Mouse (Mus musculus): ENCODE measurements around the gene Cavin4. TPM values are rescaled to one million over a fixed set of nuclear protein-coding genes. Genes with fewer than 3 reads are reported as not detected.
"Not testable (repeated sequence)": the region's sequence is repeated elsewhere in the genome, so short reads cannot be mapped to it uniquely, and the experiment has no call there.

The Cavin4 gene
- total and polyA plus RNA-seq, 2 experiments from 2014 or later = 0.79 to 1.4 TPM

GRCm38 (mm10) chr4:48674412-48674811 is 11.1 kb downstream of the Cavin4 start:
- Histone ChIP-seq H3K4me3 (ENCODE audit: low read depth, low read length) (no peak overlapping the region), H3K9me3 (ENCODE audit: low read length) (no peaks in the 10 kb centered on the region), H3K9ac (replicated peaks; ENCODE audit: low read length, poor library complexity, severe bottlenecking) (no peak overlapping the region), H3K36me3 (ENCODE audit: insufficient read depth, low read length) (peaks cover 28% of the 10 kb centered on the region), H3K4me1 (ENCODE audit: insufficient read depth, low read length) (no peaks in the 10 kb centered on the region), H3K4me2 (ENCODE audit: low read depth, low read length, poor library complexity, severe bottlenecking) (no peak overlapping the region), H3K27me3 (ENCODE audit: insufficient read depth, low read length) (no peaks in the 10 kb centered on the region), H3K27ac (ENCODE audit: low read depth, low read length) (no peak overlapping the region)
- ATAC-seq (ENCODE audit: low FRiP score) (no peak), DNase-seq (ENCODE audit: low spot score) (no peak)
- TF ChIP-seq CTCF (IDR thresholded peaks at IDR 0.05) = no peak
- 92% methylated on average over 7 of the region's 7 CpGs for WGBS

- no peak for TF ChIP-seq CTCF (IDR thresholded peaks at IDR 0.05)
- Histone ChIP-seq H3K9me3 (ENCODE audit: low read length) (no peaks in the 10 kb centered on the region), H3K27ac (ENCODE audit: low read depth, low read length) (no peak overlapping the region), H3K27me3 (ENCODE audit: insufficient read depth, low read length) (no peaks in the 10 kb centered on the region), H3K4me2 (ENCODE audit: low read depth, low read length, poor library complexity, severe bottlenecking) (no peak overlapping the region), H3K4me3 (ENCODE audit: low read depth, low read length) (no peak overlapping the region), H3K9ac (replicated peaks; ENCODE audit: low read length, poor library complexity, severe bottlenecking) (no peak overlapping the region), H3K4me1 (ENCODE audit: insufficient read depth, low read length) (no peaks in the 10 kb centered on the region), H3K36me3 (ENCODE audit: insufficient read depth, low read length) (peaks cover 22% of the 10 kb centered on the region)
- ATAC-seq (ENCODE audit: low FRiP score) (no peak), DNase-seq (ENCODE audit: low spot score) (no peak)
- 85% methylated on average over 13 of the region's 13 CpGs for WGBS
Observed at GRCm38 (mm10) chr4:48676570-48677185, 13.4 kb downstream of the Cavin4 start.

GRCm38 (mm10) chr4:48677276-48677675 is 14.0 kb downstream of the Cavin4 start:
- 95% methylated on average over 8 of the region's 8 CpGs for WGBS
- Histone ChIP-seq H3K4me2 (ENCODE audit: low read depth, low read length, poor library complexity, severe bottlenecking) (no peak overlapping the region), H3K36me3 (ENCODE audit: insufficient read depth, low read length) (peaks cover 17% of the 10 kb centered on the region), H3K27me3 (ENCODE audit: insufficient read depth, low read length) (no peaks in the 10 kb centered on the region), H3K9me3 (ENCODE audit: low read length) (no peaks in the 10 kb centered on the region), H3K4me1 (ENCODE audit: insufficient read depth, low read length) (no peaks in the 10 kb centered on the region), H3K27ac (ENCODE audit: low read depth, low read length) (no peak overlapping the region), H3K9ac (replicated peaks; ENCODE audit: low read length, poor library complexity, severe bottlenecking) (no peak overlapping the region), H3K4me3 (ENCODE audit: low read depth, low read length) (no peak overlapping the region)
- no peak for ATAC-seq (ENCODE audit: low FRiP score)
- DNase-seq (ENCODE audit: low spot score) = no peak
- no peak for TF ChIP-seq CTCF (IDR thresholded peaks at IDR 0.05)

- no peak for ATAC-seq (ENCODE audit: low FRiP score)
- DNase-seq (ENCODE audit: low spot score) = no peak
- Histone ChIP-seq H3K27ac (ENCODE audit: low read depth, low read length) (no peak overlapping the region), H3K4me1 (ENCODE audit: insufficient read depth, low read length) (no peaks in the 10 kb centered on the region), H3K9me3 (ENCODE audit: low read length) (no peaks in the 10 kb centered on the region), H3K27me3 (ENCODE audit: insufficient read depth, low read length) (no peaks in the 10 kb centered on the region), H3K4me2 (ENCODE audit: low read depth, low read length, poor library complexity, severe bottlenecking) (no peak overlapping the region), H3K4me3 (ENCODE audit: low read depth, low read length) (no peak overlapping the region), H3K36me3 (ENCODE audit: insufficient read depth, low read length) (peaks cover 11% of the 10 kb centered on the region), H3K9ac (replicated peaks; ENCODE audit: low read length, poor library complexity, severe bottlenecking) (no peak overlapping the region)
- no peak for TF ChIP-seq CTCF (IDR thresholded peaks at IDR 0.05)
- 90% methylated on average over 2 of the region's 2 CpGs for WGBS
Observed at GRCm38 (mm10) chr4:48677812-48678211, 14.5 kb downstream of the Cavin4 start.

GRCm38 (mm10) chr4:48678793-48679192 is 15.5 kb downstream of the Cavin4 start:
- Histone ChIP-seq H3K9me3 (ENCODE audit: low read length) (no peaks in the 10 kb centered on the region), H3K4me2 (ENCODE audit: low read depth, low read length, poor library complexity, severe bottlenecking) (no peak overlapping the region), H3K9ac (replicated peaks; ENCODE audit: low read length, poor library complexity, severe bottlenecking) (no peak overlapping the region), H3K27ac (ENCODE audit: low read depth, low read length) (no peak overlapping the region), H3K27me3 (ENCODE audit: insufficient read depth, low read length) (no peaks in the 10 kb centered on the region), H3K36me3 (ENCODE audit: insufficient read depth, low read length) (0 out of 2 replicates have a peak, but pooled peaks cover 2% of the 10 kb centered on the region), H3K4me1 (ENCODE audit: insufficient read depth, low read length) (no peaks in the 10 kb centered on the region), H3K4me3 (ENCODE audit: low read depth, low read length) (no peak overlapping the region)
- no peak for TF ChIP-seq CTCF (IDR thresholded peaks at IDR 0.05)
- WGBS = 88% methylated on average over 9 of the region's 9 CpGs
- ATAC-seq (ENCODE audit: low FRiP score) (no peak), DNase-seq (ENCODE audit: low spot score) (no peak)

- H3K36me3 ChIP-seq (ENCODE audit: insufficient read depth, low read length); H3K27me3 ChIP-seq (ENCODE audit: insufficient read depth, low read length); H3K27ac ChIP-seq (ENCODE audit: low read depth, low read length); H3K4me1 ChIP-seq (ENCODE audit: insufficient read depth, low read length); DNase-seq (ENCODE audit: low spot score); H3K4me2 ChIP-seq (ENCODE audit: low read depth, low read length, poor library complexity, severe bottlenecking); H3K9ac ChIP-seq (replicated peaks; ENCODE audit: low read length, poor library complexity, severe bottlenecking); H3K9me3 ChIP-seq (ENCODE audit: low read length); ATAC-seq (ENCODE audit: low FRiP score); H3K4me3 ChIP-seq (ENCODE audit: low read depth, low read length): not testable (repeated sequence)
- 70% methylated on average over 5 of the region's 6 CpGs for WGBS
Observed at GRCm38 (mm10) chr4:48679728-48680127, 16.4 kb downstream of the Cavin4 start.

All from midbrain, postnatal 0 days (tissue).